Mouse (Mus musculus) thymus, postnatal 25 days (tissue): Measurements from ENCODE around the gene Dnm1.

Source experiments
- DNase-seq: peaks from one replicate; pipeline ENCODE4 v3.0.0; 2022

The Dnm1 gene

GRCm38 (mm10) chr2:32258887-32259533 lies 94.1 kb downstream of the Dnm1 start:
- no peak for DNase-seq
